Mouse (Mus musculus) embryonic fibroblast, embryonic 13.5 days (primary cell): ENCODE results near the gene Cd59a.
"Not testable (repeated sequence)": the region's sequence is repeated elsewhere in the genome, so short reads cannot be mapped to it uniquely, and the experiment has no call there.

Source experiments
- CTCF ChIP-seq: IDR thresholded peaks from 2 replicates; pipeline ENCODE4 v1.5.1; 2011; ENCODE audit warnings: mild to moderate bottlenecking, control low read depth, low read length, moderate library complexity, borderline replicate concordance; ENCODE audit not compliant: insufficient read depth
- POLR2A ChIP-seq: IDR thresholded peaks from 2 replicates; pipeline ENCODE4 v1.6.1; 2011; ENCODE audit warnings: low read depth, mild to moderate bottlenecking, control low read depth, low read length, moderate library complexity

DNA sequence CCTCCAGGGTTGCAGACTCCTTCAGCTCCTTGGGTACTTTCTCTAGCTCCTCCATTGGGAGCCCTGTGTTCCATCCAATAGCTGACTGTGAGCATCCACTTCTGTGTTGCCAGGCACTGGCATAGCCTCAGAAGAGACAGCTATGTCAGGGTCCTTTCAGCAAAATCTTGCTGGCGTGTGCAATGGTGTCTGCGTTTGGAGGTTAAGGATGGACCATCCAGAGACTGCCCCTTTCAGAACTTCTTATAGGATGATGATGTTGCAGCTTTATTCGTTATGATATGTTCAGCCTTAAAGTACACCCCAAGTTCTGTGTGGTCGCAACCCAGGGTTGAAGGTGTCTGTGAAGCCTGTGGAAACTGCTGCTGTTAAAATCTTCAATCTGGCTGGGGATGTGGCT lies 1.8 kb downstream of the Cd59a start:
- not testable (repeated sequence) for TF ChIP-seq POLR2A, CTCF
